Mouse (Mus musculus) brain, embryonic 14.5 days (tissue): Measurements from ENCODE around the gene Kars.

ENCODE experiments used
- CTCF ChIP-seq: fragments of 200-500 bp; IDR thresholded peaks from 2 replicates; pipeline ENCODE4 v1.5.1; 2012; ENCODE audit warnings: inconsistent platforms, mild to moderate bottlenecking, moderate library complexity, borderline replicate concordance; ENCODE audit not compliant: insufficient read depth, insufficient read length; ENCODE audit errors: extremely low read depth
- POLR2A ChIP-seq: fragments of 200-500 bp; IDR thresholded peaks from 2 replicates; pipeline ENCODE4 v1.6.1; 2012; ENCODE audit warnings: mild to moderate bottlenecking, inconsistent platforms, borderline replicate concordance; ENCODE audit not compliant: poor library complexity, insufficient read depth, insufficient read length, severe bottlenecking; ENCODE audit errors: extremely low read depth

- TF ChIP-seq CTCF: no peak
- no peak for TF ChIP-seq POLR2A
Observed at GRCm38 (mm10) chr8:111964351-111964750, 46.8 kb downstream of the Kars start.
